Mouse (Mus musculus): Measurements from ENCODE around the gene Snrpa1.

DNA sequence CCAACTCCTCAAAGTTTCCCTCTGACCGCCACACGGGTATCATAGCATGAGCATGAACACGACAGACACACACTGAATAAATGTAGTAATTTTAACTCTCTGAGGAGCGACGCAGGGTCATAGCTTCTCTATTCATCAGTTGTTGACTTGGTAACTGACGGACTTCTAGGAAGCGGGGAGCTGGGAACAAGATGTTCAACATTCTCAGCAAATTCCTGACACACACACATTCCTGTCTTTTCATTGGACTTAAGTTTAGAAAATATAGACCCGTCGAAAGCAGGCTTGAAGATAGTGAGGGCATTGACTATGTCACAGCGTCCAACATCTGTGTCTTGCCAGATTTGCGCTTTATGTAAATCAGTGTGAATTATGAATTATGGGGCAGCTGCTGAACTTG, 48.4 kb downstream of the Snrpa1 start:
- TF ChIP-seq CTCF (IDR thresholded peaks at IDR 0.05; ENCODE audit: low read depth) (no peak), EP300 (IDR thresholded peaks at IDR 0.05; ENCODE audit: low read depth) (no peak)
